Mouse (Mus musculus) adrenal gland, adult 8-10 months (tissue): ENCODE measurements around the gene Tmprss6. TPM values are rescaled to one million over a fixed set of nuclear protein-coding genes. Genes with fewer than 3 reads are reported as not detected.

Experiments
- DNase-seq: peaks from one replicate; pipeline ENCODE4 v3.0.0; 2022
- total RNA-seq, 4 experiments: library from RNA; stranded (reverse); gene quantifications; 2 replicates each; pipeline ENCODE4 v1.2.4; 2022

The Tmprss6 gene
- total RNA-seq, 4 experiments from 2014 or later = 1.1 to 2.8 (median 2.0) TPM

DNA sequence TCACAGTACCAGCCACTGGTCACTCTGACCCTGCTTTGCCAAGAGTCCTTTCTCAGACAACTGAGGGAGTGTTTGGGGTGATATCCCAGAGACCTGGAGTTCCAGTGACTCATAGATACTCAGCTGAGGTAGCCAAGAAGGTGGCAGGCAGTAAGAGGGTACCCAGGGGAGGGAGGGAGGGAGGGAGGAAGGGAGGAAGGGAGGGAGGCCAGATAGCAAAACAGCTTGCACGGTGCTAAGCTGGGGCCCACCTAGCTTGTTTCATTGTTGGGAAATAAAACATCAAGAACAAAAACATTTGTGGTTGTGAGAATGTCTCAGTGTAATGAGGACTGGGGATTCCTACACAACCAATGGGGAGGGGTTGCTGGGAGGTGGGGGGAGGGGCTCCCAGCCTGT, 54.7 kb downstream of the Tmprss6 start:
- no peak for DNase-seq

DNA sequence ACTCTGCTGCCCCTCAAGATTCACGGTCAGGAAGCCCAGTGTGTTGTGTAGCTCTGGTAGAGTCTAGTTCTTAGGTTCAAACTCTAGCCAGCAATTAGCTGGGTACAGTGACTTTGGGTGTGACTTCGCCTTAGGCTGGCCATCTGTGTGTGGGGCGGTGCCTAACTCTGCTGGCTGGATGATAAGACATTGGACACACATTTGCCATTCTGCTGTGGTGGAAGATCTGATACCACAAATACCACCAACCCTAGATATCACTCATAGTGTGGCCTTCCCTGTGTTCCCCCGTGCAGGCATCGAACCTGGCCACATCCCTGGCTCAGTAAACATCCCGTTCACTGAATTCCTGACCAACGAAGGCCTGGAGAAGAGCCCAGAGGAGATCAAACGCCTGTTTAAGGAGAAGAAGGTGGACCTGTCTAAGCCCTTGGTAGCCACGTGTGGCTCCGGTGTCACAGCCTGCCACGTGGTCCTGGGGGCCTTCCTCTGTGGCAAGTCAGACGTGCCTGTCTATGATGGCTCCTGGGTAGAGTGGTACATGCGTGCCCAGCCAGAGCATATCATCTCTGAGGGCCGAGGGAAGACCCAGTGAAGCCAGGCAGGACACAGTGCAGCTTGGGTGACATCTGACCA, 55.2 kb downstream of the Tmprss6 start:
- DNase-seq = no peak

DNA sequence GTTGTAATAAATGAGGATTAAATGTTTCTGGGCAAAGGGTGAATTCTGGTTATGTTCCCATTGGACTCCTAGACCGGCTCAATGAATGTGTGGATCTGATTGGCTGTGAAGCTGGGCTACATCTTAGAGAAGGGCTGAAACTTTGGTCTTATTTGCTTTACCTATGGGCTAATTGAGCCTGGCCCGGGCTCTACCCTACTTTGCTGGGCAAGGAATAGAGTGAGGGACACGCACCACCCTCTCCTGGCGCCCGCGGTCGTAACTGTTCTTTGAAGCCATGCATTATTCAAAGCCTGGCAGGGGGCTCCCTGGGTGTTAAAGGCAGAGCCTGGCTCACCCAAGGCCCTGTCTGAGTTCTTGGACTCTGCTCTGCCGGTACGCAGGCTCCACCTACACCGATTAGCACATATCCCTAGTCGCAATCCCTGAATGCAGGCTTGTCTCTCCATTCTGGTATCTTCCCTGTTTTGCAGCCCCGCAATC, 58.8 kb downstream of the Tmprss6 start:
- no peak for DNase-seq

DNA sequence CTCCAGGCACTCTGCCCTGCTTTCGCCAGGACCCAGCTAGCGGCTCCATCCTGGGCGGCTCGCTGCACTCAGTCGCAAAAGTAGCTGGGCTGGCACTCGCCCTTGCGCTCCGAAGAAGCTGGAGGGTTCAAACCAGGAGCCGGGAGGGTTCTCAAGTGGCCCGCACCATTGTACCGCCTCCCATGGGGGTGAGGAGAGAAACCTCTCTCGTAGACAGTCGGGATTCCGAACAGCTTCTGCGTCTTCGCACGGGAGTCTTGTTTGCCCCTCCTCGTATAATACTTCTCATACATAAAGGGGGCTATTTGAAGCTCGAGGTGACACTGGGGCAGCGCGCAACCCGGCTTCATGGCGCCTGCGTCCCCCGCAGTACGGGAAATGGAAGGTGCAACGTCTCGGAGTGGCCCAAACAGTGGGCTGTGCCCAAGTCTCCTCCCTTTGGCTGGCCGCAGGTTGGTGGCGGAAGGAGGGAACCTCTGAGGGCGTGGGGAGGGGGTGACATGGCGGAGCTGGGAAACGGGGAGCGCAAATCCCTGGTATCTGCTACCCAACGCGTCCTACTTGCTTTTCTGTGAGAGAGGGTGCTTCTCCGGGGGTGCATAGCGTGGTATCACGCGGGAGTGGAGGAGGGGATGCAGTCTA, 62.0 kb downstream of the Tmprss6 start, which contains the start of gene Mpst:
Gene Mpst (plus strand): TSS at position 124 of the 642 bp plus-strand sequence.
- peak; percentile 87 for DNase-seq

DNA sequence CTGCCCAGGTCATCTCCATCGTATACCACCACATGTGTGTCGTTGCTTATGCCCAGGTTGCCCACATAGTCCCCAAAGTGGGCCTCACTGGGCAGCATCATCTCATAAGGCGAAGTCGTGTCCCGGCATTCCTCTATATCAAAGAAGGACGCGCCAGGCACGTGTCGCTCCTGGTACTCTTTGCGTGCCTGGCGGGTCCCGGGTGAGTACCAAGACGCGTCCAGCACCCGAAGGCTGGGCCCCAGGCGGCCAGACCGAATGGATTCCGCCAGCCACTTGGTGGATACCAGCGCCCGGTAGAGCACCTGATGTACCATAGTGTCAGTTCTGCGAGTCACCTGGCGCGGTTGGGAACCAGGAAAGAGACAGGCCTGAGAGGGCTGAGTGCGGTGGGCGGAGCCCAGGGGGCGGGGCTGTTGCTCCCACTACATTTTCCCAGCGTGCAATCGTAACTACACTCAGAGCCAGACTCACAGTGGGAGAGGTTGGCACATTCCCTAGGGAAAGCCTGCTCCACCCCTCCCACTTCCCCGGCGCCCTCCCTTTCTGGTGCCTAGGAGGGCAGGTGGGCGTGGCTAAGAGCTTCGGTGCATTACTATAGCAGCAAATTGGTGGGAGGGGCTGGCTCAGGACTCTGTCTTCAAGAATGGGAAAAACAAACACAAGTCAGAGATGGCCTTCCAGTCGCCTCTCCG, 62.8 kb downstream of the Tmprss6 start, which contains the start of gene Tst:
Gene Tst (minus strand): TSS at position 391 of the 695 bp plus-strand sequence.
- peak; percentile 98 for DNase-seq

DNA sequence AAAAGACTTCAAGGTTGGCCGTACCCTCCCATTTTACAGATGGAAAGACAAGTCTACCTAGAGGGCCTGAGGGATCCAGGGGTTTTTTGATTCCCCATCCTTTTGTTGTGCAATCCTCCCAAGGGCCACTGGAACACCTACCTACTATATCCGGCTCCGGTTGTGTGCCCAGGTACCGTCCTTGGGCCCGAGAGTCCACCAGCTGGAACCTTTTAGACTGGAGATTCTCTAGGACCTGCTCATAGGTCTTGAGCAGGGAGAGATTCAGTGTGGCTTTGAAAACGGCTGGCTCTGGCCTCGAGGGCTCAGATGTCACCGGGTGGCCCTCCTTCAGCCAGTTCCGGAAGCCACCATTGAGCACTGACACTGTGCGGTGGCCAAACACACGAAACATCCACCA, 63.3 kb downstream of the Tmprss6 start:
- no peak for DNase-seq

DNA sequence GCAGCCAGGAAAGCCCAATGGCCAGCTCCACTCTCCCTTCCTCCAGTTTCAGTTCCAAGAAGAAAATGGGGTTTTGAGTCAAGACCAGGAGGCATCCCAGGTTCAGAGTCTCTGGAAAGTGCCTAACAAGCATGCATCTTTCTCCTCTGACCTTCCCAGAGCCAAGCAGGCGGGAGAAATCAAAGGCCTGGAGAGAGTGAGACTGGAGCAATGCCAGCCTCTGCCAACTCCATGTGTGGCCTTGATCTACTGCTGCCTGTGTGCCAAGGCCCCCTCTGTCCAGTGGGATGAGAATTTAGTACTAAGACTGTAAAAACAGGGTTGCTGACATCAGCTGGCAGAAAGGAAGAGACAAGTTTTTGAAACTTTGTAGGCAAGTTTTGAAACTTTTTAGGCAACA, 64.5 kb downstream of the Tmprss6 start:
- DNase-seq = peak; percentile 93

DNA sequence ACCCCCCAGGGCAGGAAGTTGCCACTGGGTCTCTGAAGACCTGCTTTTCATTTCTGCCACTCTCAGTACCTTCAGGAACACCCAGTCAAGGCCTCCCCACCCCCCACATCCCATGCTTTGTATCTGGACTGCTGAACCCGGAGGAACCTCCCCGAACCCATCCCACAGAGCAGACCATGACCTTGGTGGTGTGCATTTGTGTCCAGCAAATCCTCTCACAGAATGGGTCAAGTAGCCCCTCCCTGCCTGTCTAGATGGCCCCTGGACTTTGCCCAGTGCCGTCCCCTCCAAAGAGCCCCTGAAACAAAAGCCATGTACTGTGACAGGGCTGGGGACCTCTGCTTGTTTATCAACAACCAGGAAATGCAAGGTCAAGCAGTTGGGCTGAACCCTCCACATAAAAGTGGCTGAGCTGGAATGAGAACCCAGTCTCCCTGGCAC, 65.1 kb downstream of the Tmprss6 start:
- peak; percentile 81 for DNase-seq

DNA sequence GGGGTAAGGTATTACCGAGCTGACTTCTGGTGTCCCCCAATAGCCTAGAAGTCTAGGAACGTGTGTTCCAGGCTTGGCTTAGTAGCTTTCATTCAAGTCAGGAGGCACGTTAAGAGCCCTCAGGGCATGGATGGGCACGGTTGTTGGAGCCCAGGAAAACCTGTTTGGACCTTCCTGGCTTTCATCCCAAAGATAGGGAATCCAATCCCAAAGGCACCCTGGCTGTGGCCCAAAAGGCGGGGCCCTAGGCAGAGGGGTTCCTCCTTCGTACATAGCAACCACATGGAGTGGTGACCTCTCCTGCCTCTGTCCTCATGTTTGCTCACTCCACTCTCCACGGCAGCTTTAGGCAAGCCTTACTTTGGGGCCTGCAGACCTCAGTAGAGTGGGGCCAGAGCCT, 66.0 kb downstream of the Tmprss6 start:
- DNase-seq = peak; percentile 75

DNA sequence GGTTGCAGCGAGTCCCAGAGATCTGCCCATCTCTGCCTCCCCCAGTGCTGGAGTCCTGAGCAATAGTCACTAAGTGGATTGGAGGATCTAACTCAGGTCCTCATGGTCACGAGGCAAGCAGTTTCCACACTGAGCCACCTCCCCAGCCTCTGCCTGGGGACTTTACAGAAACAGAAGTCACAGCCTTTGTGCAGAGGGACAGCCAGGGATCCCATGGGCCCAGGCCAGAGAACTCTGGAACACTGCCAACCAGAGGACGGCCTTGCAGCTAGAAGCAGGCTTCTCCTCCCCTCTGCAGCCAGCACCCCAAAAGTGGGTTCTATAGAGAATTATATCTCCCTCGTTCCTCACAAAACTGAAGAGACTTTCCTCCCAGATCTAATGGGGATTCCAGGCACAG, 66.5 kb downstream of the Tmprss6 start:
- DNase-seq = peak; percentile 88

DNA sequence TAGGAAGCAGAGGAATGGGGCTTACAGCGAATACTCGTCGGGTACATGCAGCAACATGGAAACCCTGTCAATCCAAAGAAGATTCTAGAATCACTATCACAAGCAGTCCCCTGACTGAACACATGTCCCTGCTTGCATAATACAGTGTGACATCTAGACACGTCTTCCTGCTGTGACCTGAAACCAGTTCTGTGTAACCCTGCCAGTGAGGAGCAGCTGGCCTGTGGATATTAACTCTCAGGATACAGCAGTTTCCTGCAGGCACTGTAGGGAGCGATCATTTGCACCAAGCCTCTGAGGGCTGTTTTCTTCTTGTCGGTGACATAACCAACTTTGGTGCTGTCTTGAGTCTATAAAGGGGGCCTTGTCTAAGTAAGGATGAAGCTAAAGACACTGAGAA, 67.1 kb downstream of the Tmprss6 start:
- DNase-seq = no peak

DNA sequence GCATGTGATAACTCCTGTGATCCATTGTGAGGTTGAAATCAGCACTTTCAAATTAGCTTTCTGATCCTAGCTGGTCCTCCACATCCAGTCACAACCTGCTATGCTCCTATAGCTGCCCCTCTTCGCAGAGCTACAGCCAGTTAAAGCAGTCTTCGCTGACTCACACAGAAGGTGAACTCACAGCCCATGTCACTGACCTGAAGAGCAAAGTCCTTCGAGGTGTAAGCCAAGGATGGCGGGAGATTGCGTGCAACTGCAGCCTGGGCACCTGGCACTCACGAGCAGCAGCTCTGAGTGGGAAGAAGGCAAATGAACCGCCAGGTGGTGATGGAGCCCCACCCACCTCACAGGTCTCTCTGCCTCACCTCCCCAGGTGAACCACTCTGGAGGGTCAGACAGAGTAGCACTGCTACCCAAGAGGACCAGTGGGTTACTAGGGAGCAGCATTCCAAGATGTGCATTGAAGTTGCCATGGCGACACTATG, 72.9 kb downstream of the Tmprss6 start, which contains the start of gene Tex33:
Gene Tex33 (minus strand): TSS at position 435 of the 485 bp plus-strand sequence.
- no peak for DNase-seq

DNA sequence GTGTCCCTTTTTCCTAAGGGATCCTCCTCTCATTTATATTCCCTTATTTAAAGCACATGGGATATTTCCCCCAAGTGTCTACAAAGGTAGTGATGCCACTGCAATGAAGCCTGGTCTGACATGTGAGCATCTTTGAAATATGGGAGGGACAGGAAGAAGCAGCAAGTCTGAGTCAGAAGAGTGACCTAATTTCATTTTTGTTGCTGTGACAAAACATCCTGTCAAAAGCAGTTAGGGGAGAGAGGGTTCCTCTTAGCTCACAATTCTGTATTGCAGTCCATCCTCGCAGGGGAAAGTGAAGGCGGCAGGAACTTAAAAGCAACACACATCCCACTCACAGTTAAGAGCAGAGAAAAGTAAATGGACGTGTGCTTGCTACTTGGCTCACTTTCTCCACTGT, 77.6 kb downstream of the Tmprss6 start:
- no peak for DNase-seq

Other genes starting within 250 kb of the Tmprss6 start
- gene Ncf4, start 223.8 kb downstream of the Tmprss6 start, total RNA-seq = 1 to 10 TPM; 2.0 to 5.1 (median 3.3) TPM
- gene Csf2rb2, start 162.9 kb downstream of the Tmprss6 start, total RNA-seq = 1 to 10 TPM in 2 of 4 experiments, under 1 TPM in 2; 0.70 to 2.2 (median 1.4) TPM
- gene Csf2rb, start 142.9 kb downstream of the Tmprss6 start, total RNA-seq = 1 to 10 TPM; 4.6 to 7.9 (median 6.9) TPM
- under 1 TPM in 1 of 4 experiments, not detected in 3; 0.31 TPM for gene Tex33, start 72.7 kb downstream of the Tmprss6 start, total RNA-seq
- gene Tst, start 62.7 kb downstream of the Tmprss6 start, total RNA-seq = 100 to 1,000 TPM; 288 to 361 (median 321) TPM
- gene Mpst, start 62.2 kb downstream of the Tmprss6 start, total RNA-seq = 10 to 100 TPM; 47.5 to 53.8 (median 49.3) TPM
- 100 to 1,000 TPM in 2 of 4 experiments, 10 to 100 TPM in 2; 80.2 to 106 (median 96.4) TPM for gene Kctd17, start 40.1 kb downstream of the Tmprss6 start, total RNA-seq
- gene Il2rb, start 26.6 kb upstream of the Tmprss6 start, total RNA-seq = 1 to 10 TPM; 1.2 to 2.7 (median 1.9) TPM
- 10 to 100 TPM; 19.3 to 41.2 (median 31.8) TPM for gene C1qtnf6, start 62.8 kb upstream of the Tmprss6 start, total RNA-seq
- under 1 TPM; 0.31 to 0.91 (median 0.49) TPM for gene Sstr3, start 76.1 kb upstream of the Tmprss6 start, total RNA-seq
- 10 to 100 TPM in 2 of 4 experiments, 1 to 10 TPM in 2; 4.2 to 19.0 (median 7.7) TPM for gene Rac2, start 104.1 kb upstream of the Tmprss6 start, total RNA-seq
- gene Cyth4, start 128.4 kb upstream of the Tmprss6 start, total RNA-seq = 10 to 100 TPM in 2 of 4 experiments, 1 to 10 TPM in 2; 8.1 to 21.3 (median 14.8) TPM